Mouse (Mus musculus): Measurements from ENCODE around the gene Actl6a.
A peak's percentile ranks its signal among the peaks of the same experiment; 100 is the strongest.
"Not testable (repeated sequence)": the region's sequence is repeated elsewhere in the genome, so short reads cannot be mapped to it uniquely, and the experiment has no call there.

Actl6a gene

GRCm38 (mm10) chr3:32694737-32695582, 11.1 kb upstream of the Actl6a start:
- DNase-seq (ENCODE audit: low read depth, low spot score) = no peak

- no peak for DNase-seq (ENCODE audit: low read depth, low spot score)
Observed at GRCm38 (mm10) chr3:32695583-32695980, 10.5 kb upstream of the Actl6a start.

GRCm38 (mm10) chr3:32698228-32698863, 7.8 kb upstream of the Actl6a start:
- DNase-seq (ENCODE audit: low read depth, low spot score) = peak; percentile 93

- DNase-seq (ENCODE audit: low read depth, low spot score) = not testable (repeated sequence)
Observed at GRCm38 (mm10) chr3:32704021-32704420, 2.1 kb upstream of the Actl6a start.

- peak; percentile 23 for DNase-seq (ENCODE audit: low read depth, low spot score)
Observed at GRCm38 (mm10) chr3:32704632-32705031, 1.5 kb upstream of the Actl6a start.

- DNase-seq (ENCODE audit: low read depth, low spot score) = no peak
Observed at GRCm38 (mm10) chr3:32708052-32708367, 1.9 kb downstream of the Actl6a start.

- peak; percentile 99 for DNase-seq (ENCODE audit: low read depth, low spot score)
Observed at GRCm38 (mm10) chr3:32708368-32709231, 2.5 kb downstream of the Actl6a start.

- DNase-seq (ENCODE audit: low read depth, low spot score) = no peak
Observed at GRCm38 (mm10) chr3:32709388-32709787, 3.3 kb downstream of the Actl6a start.

GRCm38 (mm10) chr3:32713711-32714110, 7.6 kb downstream of the Actl6a start:
- no peak for DNase-seq (ENCODE audit: low read depth, low spot score)

- DNase-seq (ENCODE audit: low read depth, low spot score) = not testable (repeated sequence)
Observed at GRCm38 (mm10) chr3:32717403-32717802, 11.3 kb downstream of the Actl6a start.

- no peak for DNase-seq (ENCODE audit: low read depth, low spot score)
Observed at GRCm38 (mm10) chr3:32718271-32718670, 12.2 kb downstream of the Actl6a start.

GRCm38 (mm10) chr3:32724191-32724590, 18.1 kb downstream of the Actl6a start:
- DNase-seq (ENCODE audit: low read depth, low spot score) = no peak

- DNase-seq (ENCODE audit: low read depth, low spot score) = no peak
Observed at GRCm38 (mm10) chr3:32725951-32726350, 19.9 kb downstream of the Actl6a start.

GRCm38 (mm10) chr3:32727861-32728260, 21.8 kb downstream of the Actl6a start:
- DNase-seq (ENCODE audit: low read depth, low spot score) = no peak

GRCm38 (mm10) chr3:32736244-32737171, 30.4 kb downstream of the Actl6a start, which contains the start of gene Ndufb5:
Gene Ndufb5, plus strand, starts transcription at chr3:32736990.
- DNase-seq (ENCODE audit: low read depth, low spot score) = peak; percentile 100

GRCm38 (mm10) chr3:32737172-32737655, 31.1 kb downstream of the Actl6a start, which contains the start of gene Mrpl47:
Gene Mrpl47, minus strand, starts transcription at chr3:32737605.
- DNase-seq (ENCODE audit: low read depth, low spot score) = no peak

- no peak for DNase-seq (ENCODE audit: low read depth, low spot score)
Observed at GRCm38 (mm10) chr3:32738549-32738948, 32.5 kb downstream of the Actl6a start.

- DNase-seq (ENCODE audit: low read depth, low spot score) = no peak
Observed at GRCm38 (mm10) chr3:32742276-32742780, 36.2 kb downstream of the Actl6a start.

- DNase-seq (ENCODE audit: low read depth, low spot score) = no peak
Observed at GRCm38 (mm10) chr3:32745001-32745400, 38.9 kb downstream of the Actl6a start.

GRCm38 (mm10) chr3:32745426-32745825, 39.3 kb downstream of the Actl6a start:
- DNase-seq (ENCODE audit: low read depth, low spot score) = not testable (repeated sequence)

All from 3T3-L1 (cell line).